Mouse (Mus musculus) liver, postnatal 0 days (tissue): ENCODE data around the gene Slc22a12.

Experiments used
- CTCF ChIP-seq: sonication (generic); IDR thresholded peaks from 2 replicates; pipeline ENCODE4 v1.5.1; 2016; ENCODE audit warnings: antibody characterized with exemption, low read depth
- EP300 ChIP-seq: IDR thresholded peaks from 2 replicates; pipeline ENCODE4 v1.6.1; 2016; ENCODE audit warnings: antibody characterized with exemption, low read depth, mild to moderate bottlenecking

- TF ChIP-seq CTCF (no peak), EP300 (no peak)
Observed at GRCm38 (mm10) chr19:6496462-6497149, 46.2 kb downstream of the Slc22a12 start.
